Mouse (Mus musculus) gastrocnemius, adult 18-20 months (tissue): ENCODE measurements around the gene Hspb6. TPM values are rescaled to one million over a fixed set of nuclear protein-coding genes. Genes with fewer than 3 reads are reported as not detected.

Source experiments
- DNase-seq: peaks from one replicate; pipeline ENCODE4 v3.0.0; 2021; ENCODE audit warnings: low spot score
- total RNA-seq, 2 experiments: library from RNA; stranded (reverse); gene quantifications; 2 replicates each; pipeline ENCODE4 v1.2.3; 2021

The Hspb6 gene
- total RNA-seq, 2 experiments from 2014 or later: 1,641 to 2,096 TPM

GRCm38 (mm10) chr7:30551445-30552101 lies 405 bp upstream of the Hspb6 start:
- no peak for DNase-seq

GRCm38 (mm10) chr7:30553021-30553589 lies 1.1 kb downstream of the Hspb6 start:
- peak; percentile 81 for DNase-seq

GRCm38 (mm10) chr7:30553810-30554584 lies 2.0 kb downstream of the Hspb6 start:
- no peak for DNase-seq

GRCm38 (mm10) chr7:30556894-30557536 lies 5.0 kb downstream of the Hspb6 start:
- DNase-seq: no peak

GRCm38 (mm10) chr7:30557901-30558514 lies 6.0 kb downstream of the Hspb6 start:
- no peak for DNase-seq

GRCm38 (mm10) chr7:30558656-30559442 lies 6.9 kb downstream of the Hspb6 start:
- no peak for DNase-seq

- peak; percentile 98 for DNase-seq
Measured at GRCm38 (mm10) chr7:30559443-30559954, 7.5 kb downstream of the Hspb6 start, which contains the start of gene Lin37. Gene Lin37, minus strand, starts transcription at chr7:30559838.

GRCm38 (mm10) chr7:30560296-30560695 lies 8.3 kb downstream of the Hspb6 start:
- DNase-seq: no peak

- no peak for DNase-seq
Measured at GRCm38 (mm10) chr7:30562526-30563116, 10.6 kb downstream of the Hspb6 start.

- peak; percentile 97 for DNase-seq
Measured at GRCm38 (mm10) chr7:30563117-30563905, 11.3 kb downstream of the Hspb6 start, which contains the start of the genes U2af1l4, Gm49396 and Psenen. Gene U2af1l4, plus strand, starts transcription at chr7:30563301. Gene Gm49396, plus strand, starts transcription at chr7:30563344. Gene Psenen, minus strand, starts transcription at chr7:30563627.

- no peak for DNase-seq
Measured at GRCm38 (mm10) chr7:30563906-30564280, 11.9 kb downstream of the Hspb6 start.

GRCm38 (mm10) chr7:30564970-30565571 lies 13.1 kb downstream of the Hspb6 start, which contains the start of gene Igflr1:
Gene Igflr1, plus strand, starts transcription at chr7:30565427.
- DNase-seq: no peak

GRCm38 (mm10) chr7:30566033-30566432 lies 14.1 kb downstream of the Hspb6 start:
- no peak for DNase-seq

- no peak for DNase-seq
Measured at GRCm38 (mm10) chr7:30567555-30567954, 15.6 kb downstream of the Hspb6 start.

GRCm38 (mm10) chr7:30572389-30572788 lies 20.4 kb downstream of the Hspb6 start:
- DNase-seq: no peak

GRCm38 (mm10) chr7:30572969-30573368 lies 21.0 kb downstream of the Hspb6 start:
- peak; percentile 91 for DNase-seq

- DNase-seq: no peak
Measured at GRCm38 (mm10) chr7:30579950-30580349, 28.0 kb downstream of the Hspb6 start.

GRCm38 (mm10) chr7:30581547-30581946 lies 29.6 kb downstream of the Hspb6 start:
- DNase-seq: no peak

GRCm38 (mm10) chr7:30584339-30584738 lies 32.4 kb downstream of the Hspb6 start:
- DNase-seq: no peak
